Mouse (Mus musculus) MEL (cell line): ENCODE measurements around the gene Arhgap45. TPM values are rescaled to one million over a fixed set of nuclear protein-coding genes. Genes with fewer than 3 reads are reported as not detected.

ENCODE experiments used
- DNase-seq: peaks from one replicate; pipeline ENCODE4 v3.0.0; 2011; ENCODE audit warnings: low read depth, low spot score
- H3K27ac ChIP-seq: 2 replicates; pipeline ENCODE4 v1.5.1; 2012; ENCODE audit warnings: low read depth, mild to moderate bottlenecking, control low read depth, low read length, moderate library complexity; ENCODE audit not compliant: control insufficient read depth
- H3K27me3 ChIP-seq, 2 experiments: fragments of 150-350 bp in 1 of 2; sonication (generic) in 1 of 2; 2 replicates each; pipeline ENCODE4 v1.6.1; 2012; ENCODE audit warnings: low read length in 2 of 2, mild to moderate bottlenecking in 2 of 2, improper control_type of control experiment in 1 of 2, moderate library complexity in 1 of 2; ENCODE audit not compliant: insufficient read depth in 2 of 2, control insufficient read depth in 1 of 2
- H3K36me3 ChIP-seq, 2 experiments: 2 replicates each; pipeline ENCODE4 v1.6.1; 2012 to 2014; ENCODE audit warnings: low read length in 2 of 2, improper control_type of control experiment in 1 of 2, inconsistent platforms in 1 of 2, mild to moderate bottlenecking in 1 of 2; ENCODE audit not compliant: insufficient read depth in 2 of 2, control insufficient read depth in 1 of 2
- H3K4me1 ChIP-seq, 2 experiments: fragments of 150-350 bp in 1 of 2; sonication (generic) in 1 of 2; 2 replicates each; pipeline ENCODE4 v1.6.1; 2012; ENCODE audit warnings: low read length in 2 of 2, improper control_type of control experiment in 1 of 2, mild to moderate bottlenecking in 1 of 2; ENCODE audit not compliant: insufficient read depth in 2 of 2, control insufficient read depth in 1 of 2
- H3K4me3 ChIP-seq, 2 experiments: fragments of 150-350 bp in 1 of 2; sonication (generic) in 1 of 2; 2 replicates each; pipeline ENCODE4 v1.5.1; 2012; ENCODE audit warnings: low read depth in 2 of 2, low read length in 2 of 2, mild to moderate bottlenecking in 2 of 2, moderate library complexity in 2 of 2, control low read depth in 1 of 2, improper control_type of control experiment in 1 of 2; ENCODE audit not compliant: control insufficient read depth in 1 of 2, insufficient read depth in 1 of 2
- H3K79me2 ChIP-seq: 2 replicates; pipeline ENCODE4 v1.6.1; 2012; ENCODE audit warnings: mild to moderate bottlenecking, low read length, moderate library complexity; ENCODE audit not compliant: control insufficient read depth, poor library complexity, insufficient read depth
- H3K9ac ChIP-seq: 2 replicates; pipeline ENCODE4 v1.6.1; 2012; ENCODE audit warnings: low read depth, mild to moderate bottlenecking, control low read depth, low read length, moderate library complexity; ENCODE audit not compliant: control insufficient read depth, poor library complexity, severe bottlenecking
- H3K9me3 ChIP-seq: fragments of 150-350 bp; sonication (generic); replicated peaks from 2 replicates; pipeline ENCODE4 v1.6.1; 2012; ENCODE audit warnings: mild to moderate bottlenecking, low read length, improper control_type of control experiment, moderate library complexity; ENCODE audit not compliant: insufficient read depth
- CHD2 ChIP-seq: IDR thresholded peaks from 2 replicates; pipeline ENCODE4 v1.6.1; 2011; ENCODE audit warnings: low read length, improper control_type of control experiment
- CTCF ChIP-seq, 3 experiments: IDR thresholded peaks in 2 of 3; conservative IDR thresholded peaks in 1 of 3; 2 replicates each; pipeline ENCODE4 v1.5.1; 2011 to 2012; ENCODE audit warnings: low read length in 3 of 3, low read depth in 2 of 3, mild to moderate bottlenecking in 2 of 3, improper control_type of control experiment in 1 of 3, inconsistent platforms in 1 of 3, mixed read lengths in 1 of 3, moderate library complexity in 1 of 3; ENCODE audit not compliant: control insufficient read depth in 1 of 3, insufficient read depth in 1 of 3, poor library complexity in 1 of 3, severe bottlenecking in 1 of 3
- E2F4 ChIP-seq: IDR thresholded peaks from 2 replicates; pipeline ENCODE4 v1.6.1; 2011; ENCODE audit warnings: low read depth, low read length, improper control_type of control experiment, borderline replicate concordance
- ETS1 ChIP-seq: IDR thresholded peaks from 2 replicates; pipeline ENCODE4 v1.6.1; 2012; ENCODE audit warnings: low read depth, mild to moderate bottlenecking, inconsistent platforms, low read length, improper control_type of control experiment, moderate library complexity
- GABPA ChIP-seq: IDR thresholded peaks from 2 replicates; pipeline ENCODE4 v1.6.1; 2012; ENCODE audit warnings: low read depth, mild to moderate bottlenecking, inconsistent platforms, low read length, improper control_type of control experiment, moderate library complexity
- JUND ChIP-seq: IDR thresholded peaks from 2 replicates; pipeline ENCODE4 v1.6.1; 2011; ENCODE audit warnings: low read depth, mild to moderate bottlenecking, improper control_type of control experiment, low read length
- KAT2A ChIP-seq: conservative IDR thresholded peaks from 2 replicates; pipeline ENCODE4 v1.6.1; 2012; ENCODE audit warnings: low read depth, low read length, improper control_type of control experiment, inconsistent platforms
- MAX ChIP-seq: IDR thresholded peaks from 2 replicates; pipeline ENCODE4 v1.6.1; 2011; ENCODE audit warnings: low read length, improper control_type of control experiment
- MXI1 ChIP-seq: IDR thresholded peaks from 2 replicates; pipeline ENCODE4 v1.6.1; 2011; ENCODE audit warnings: mild to moderate bottlenecking, low read depth, low read length, improper control_type of control experiment
- MYC ChIP-seq: IDR thresholded peaks from 2 replicates; pipeline ENCODE4 v1.6.1; 2011; ENCODE audit warnings: low read depth, mild to moderate bottlenecking, low read length, improper control_type of control experiment, moderate library complexity
- POLR2A ChIP-seq, 2 experiments: IDR thresholded peaks; 2 replicates each; pipeline ENCODE4 v1.6.1; 2011 to 2012; ENCODE audit warnings: low read length in 2 of 2, mild to moderate bottlenecking in 2 of 2, control low read depth in 1 of 2, improper control_type of control experiment in 1 of 2, low read depth in 1 of 2, moderate library complexity in 1 of 2; ENCODE audit not compliant: control insufficient read depth in 1 of 2, insufficient read depth in 1 of 2, poor library complexity in 1 of 2
- SMC3 ChIP-seq: IDR thresholded peaks from 2 replicates; pipeline ENCODE4 v1.6.1; 2011; ENCODE audit warnings: low read depth, low read length, improper control_type of control experiment
- TAL1 ChIP-seq: IDR thresholded peaks from 2 replicates; pipeline ENCODE4 v1.6.1; 2012; ENCODE audit warnings: mild to moderate bottlenecking, inconsistent platforms, low read length, moderate library complexity, mixed read lengths
- UBTF ChIP-seq: IDR thresholded peaks from 2 replicates; pipeline ENCODE4 v1.6.1; 2012; ENCODE audit warnings: low read depth, mild to moderate bottlenecking, inconsistent platforms, low read length, improper control_type of control experiment, moderate library complexity, borderline replicate concordance; ENCODE audit not compliant: insufficient read depth
- ZNF384 ChIP-seq: IDR thresholded peaks from 2 replicates; pipeline ENCODE4 v1.6.1; 2012; ENCODE audit warnings: low read depth, mild to moderate bottlenecking, inconsistent platforms, low read length, improper control_type of control experiment
- polyA plus RNA-seq, 2 experiments: library from polyadenylated mRNA; stranded (reverse) in 1 of 2; unstranded in 1 of 2; fragments of >175 nt in 1 of 2; fragments of >200 nt in 1 of 2; gene quantifications; 2 replicates each; pipeline versions ENCODE4 v1.2.1 to v1.2.4; 2012; ENCODE audit warnings: low replicate concordance in 2 of 2, low read depth in 1 of 2; ENCODE audit not compliant: insufficient read length in 2 of 2, insufficient read depth in 1 of 2, missing spikeins in 1 of 2
- total RNA-seq: library from RNA; depleted of rRNA; stranded (reverse); fragments of 300-350 nt; gene quantifications from 2 replicates; pipeline ENCODE4 v1.2.3, GENCODE M21; 2012

The Arhgap45 gene
- total and polyA plus RNA-seq, 3 experiments = 26.2 to 53.6 TPM; not detected in 1

GRCm38 (mm10) chr10:80051618-80052373 lies 35.3 kb downstream of the Arhgap45 start:
- Histone ChIP-seq H3K9me3 (no peaks in the 10 kb centered on the region), H3K79me2 (peaks cover 20% of the 10 kb centered on the region), H3K27ac (no peak overlapping the region; the same call in 1 of the 2 replicates)
- DNase-seq = no peak
- TF ChIP-seq SMC3 (no peak), MYC (no peak)
- TF ChIP-seq, all 39 proteins: peak for 0
- H3K4me1 ChIP-seq = peaks cover 22 to 42% of the 10 kb centered on the region in 2 experiments
- H3K9ac ChIP-seq = no peak overlapping the region
- no peak overlapping the region for H3K4me3 ChIP-seq
- H3K27me3 ChIP-seq = no peaks in the 10 kb centered on the region
- H3K36me3 ChIP-seq = peaks cover 0 to 44% of the 10 kb centered on the region in 2 experiments; a peak in 2 of 4 replicates

DNA sequence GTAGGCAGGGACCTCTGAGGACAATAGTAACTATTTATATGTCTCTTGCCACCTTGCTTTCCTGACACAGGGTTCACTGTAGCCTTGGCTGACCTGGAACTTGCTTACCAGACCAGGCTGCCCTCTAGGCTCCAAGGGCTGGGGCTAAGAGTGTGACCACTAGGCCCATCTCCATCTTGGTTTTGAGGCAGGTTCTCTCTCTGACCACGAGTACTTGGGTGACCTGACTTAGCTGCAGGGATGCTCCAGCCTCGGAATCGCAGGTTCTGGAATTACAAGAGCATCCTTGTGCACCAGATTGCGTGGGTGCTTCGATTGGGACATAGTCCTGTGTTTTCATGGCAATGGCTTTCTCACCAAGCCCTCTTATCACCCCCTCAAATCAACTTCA lies 35.9 kb downstream of the Arhgap45 start:
- Histone ChIP-seq H3K79me2 (peaks cover 20% of the 10 kb centered on the region), H3K27me3 (no peaks in the 10 kb centered on the region), H3K9me3 (no peaks in the 10 kb centered on the region), H3K4me1 (peaks cover 22 to 42% of the 10 kb centered on the region in 2 experiments)
- TF ChIP-seq ZNF384 (no peak), KAT2A (no peak), SMC3 (no peak), GABPA (no peak), MXI1 (no peak), E2F4 (no peak), UBTF (no peak), CHD2 (no peak), ETS1 (no peak), MAX (no peak), CTCF (IDR thresholded peaks at IDR 0.05 in 2 of 3, conservative IDR thresholded peaks at IDR 0.05 in 1 of 3; ENCODE audit: control insufficient read depth in 1 of 3, insufficient read depth in 1 of 3, low read depth in 2 of 3, low read length in 3 of 3, poor library complexity in 1 of 3, severe bottlenecking in 1 of 3) (no peak), JUND (no peak), TAL1 (no peak), POLR2A (IDR thresholded peaks at IDR 0.05; ENCODE audit: control insufficient read depth in 1 of 2, insufficient read depth in 1 of 2, low read depth in 1 of 2, low read length in 2 of 2, poor library complexity in 1 of 2) (no peak)
- TF ChIP-seq, all 39 proteins: peak for 0
- peaks cover 0 to 44% of the 10 kb centered on the region in 2 experiments; a peak in 2 of 4 replicates for H3K36me3 ChIP-seq
- no peak for DNase-seq
- H3K4me3 ChIP-seq = no peak overlapping the region
- no peak overlapping the region for H3K9ac ChIP-seq
- H3K27ac ChIP-seq = no peak overlapping the region
